Mouse (Mus musculus) kidney, embryonic 16.5 days (tissue): ENCODE measurements around the gene Dnajb14. TPM values are rescaled to one million over a fixed set of nuclear protein-coding genes. Genes with fewer than 3 reads are reported as not detected.
"Not testable (repeated sequence)": the region's sequence is repeated elsewhere in the genome, so short reads cannot be mapped to it uniquely, and the experiment has no call there.

Experiments
- ATAC-seq: fragments of 200-750 bp; cut with Nextera tagmentation; 2 replicates; pipeline ENCODE4 v1.8.0; 2017; ENCODE audit warnings: moderate TSS enrichment; ENCODE audit not compliant: low FRiP score, low TSS enrichment
- H3K27ac ChIP-seq: fragments of 300-500 bp; sonication (generic); 2 replicates; pipeline ENCODE4 v1.5.1; 2014; ENCODE audit warnings: low read length
- H3K27me3 ChIP-seq: fragments of 300-500 bp; sonication (generic); 2 replicates; pipeline ENCODE4 v1.6.1; 2014; ENCODE audit warnings: low read length, control low read depth, mixed read lengths; ENCODE audit not compliant: insufficient read depth
- H3K36me3 ChIP-seq: fragments of 300-500 bp; sonication (generic); 2 replicates; pipeline ENCODE4 v1.6.1; 2014; ENCODE audit warnings: low read length, control low read depth, mixed read lengths; ENCODE audit not compliant: insufficient read depth
- H3K4me1 ChIP-seq: fragments of 300-500 bp; sonication (generic); 2 replicates; pipeline ENCODE4 v1.6.1; 2014; ENCODE audit warnings: low read length, control low read depth, mixed read lengths; ENCODE audit not compliant: insufficient read depth
- H3K4me2 ChIP-seq: fragments of 300-500 bp; sonication (generic); replicated peaks from 2 replicates; pipeline ENCODE4 v1.6.1; 2014; ENCODE audit warnings: low read depth, low read length
- H3K4me3 ChIP-seq: fragments of 300-500 bp; sonication (generic); 2 replicates; pipeline ENCODE4 v1.5.1; 2014; ENCODE audit warnings: mild to moderate bottlenecking, low read length
- H3K9ac ChIP-seq: fragments of 300-500 bp; sonication (generic); replicated peaks from 2 replicates; pipeline ENCODE4 v1.6.1; 2014; ENCODE audit warnings: low read length
- H3K9me3 ChIP-seq: fragments of 300-500 bp; sonication (generic); 2 replicates; pipeline ENCODE4 v1.6.1; 2016; ENCODE audit warnings: low read length, control low read depth
- WGBS: fragments of 180-500 bp; shearing (Covaris S2); extraction: QIAGEN DNeasy Blood & Tissue Kit; methylation state at CpG from one replicate; pipeline ENCODE4 v1.1.7; 2014; 5-methylcytosine and 5-hydroxymethylcytosine counted together
- polyA plus RNA-seq: library from polyadenylated mRNA; unstranded; fragments of >200 nt; fragmentation: Nextera tagmentation; extraction: Ambion mirVana; gene quantifications from 2 replicates; pipeline ENCODE4 v1.2.1, GENCODE M21; 2015

The Dnajb14 gene
- polyA plus RNA-seq, 1 experiment from 2014 or later = 6.3 TPM

GRCm38 (mm10) chr3:137943737-137944154, 76.3 kb downstream of the Dnajb14 start:
- Histone ChIP-seq H3K4me2 (no peak overlapping the region), H3K4me3 (no peak overlapping the region), H3K9me3 (no peaks in the 10 kb centered on the region), H3K9ac (no peak overlapping the region), H3K36me3 (no peaks in the 10 kb centered on the region), H3K4me1 (no peaks in the 10 kb centered on the region), H3K27me3 (no peaks in the 10 kb centered on the region), H3K27ac (no peak overlapping the region)
- no peak for ATAC-seq
- 84% methylated on average over 6 of the region's 6 CpGs for WGBS

DNA sequence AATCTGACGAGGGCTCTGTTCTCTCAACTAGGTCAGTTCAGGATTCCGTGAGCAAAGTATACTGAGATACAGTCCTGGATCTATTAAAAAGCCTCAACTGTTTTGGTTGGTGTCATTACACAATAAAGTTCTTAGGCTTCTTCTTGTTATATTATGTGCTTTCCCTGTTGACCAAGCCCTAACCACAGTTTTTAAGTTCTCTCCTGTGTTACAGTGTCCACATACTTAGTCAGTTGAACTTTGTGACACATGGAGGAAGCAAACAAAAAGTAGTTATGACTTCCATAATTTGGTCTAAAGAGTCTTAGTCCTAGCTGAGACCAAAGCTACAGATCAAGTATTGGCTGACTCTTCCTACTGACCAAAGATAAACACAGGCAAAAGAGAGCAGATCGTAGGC, 79.4 kb downstream of the Dnajb14 start:
- H3K27ac ChIP-seq = no peak overlapping the region
- no peak for ATAC-seq
- no peaks in the 10 kb centered on the region for H3K9me3 ChIP-seq
- no peaks in the 10 kb centered on the region for H3K36me3 ChIP-seq
- no peaks in the 10 kb centered on the region for H3K27me3 ChIP-seq
- 85% methylated on average over 3 of the region's 3 CpGs for WGBS
- no peak overlapping the region for H3K4me3 ChIP-seq
- H3K9ac ChIP-seq = no peak overlapping the region
- no peaks in the 10 kb centered on the region for H3K4me1 ChIP-seq
- no peak overlapping the region for H3K4me2 ChIP-seq

DNA sequence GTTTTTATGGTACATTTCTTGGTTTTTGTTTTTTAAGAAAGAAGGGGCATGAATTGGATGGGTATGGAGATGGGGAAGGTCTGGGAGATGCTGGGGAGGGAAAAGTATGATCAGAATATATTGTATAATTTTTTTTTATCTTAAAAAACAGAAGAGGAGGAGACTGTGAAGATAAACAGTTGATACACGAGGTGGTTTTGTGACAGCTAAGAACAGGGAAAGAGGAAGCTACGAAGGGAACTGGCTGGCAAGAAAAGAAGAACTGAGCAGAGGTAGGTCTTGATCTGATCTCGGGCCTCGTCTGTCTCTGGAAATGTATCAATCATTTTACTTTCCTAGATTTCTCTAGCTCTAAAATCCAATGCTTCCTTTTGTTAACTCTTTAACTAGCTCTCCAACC, 80.0 kb downstream of the Dnajb14 start:
- no peak for ATAC-seq
- H3K9me3 ChIP-seq = no peaks in the 10 kb centered on the region
- no peak overlapping the region for H3K27ac ChIP-seq
- H3K36me3 ChIP-seq = no peaks in the 10 kb centered on the region
- H3K4me3 ChIP-seq = no peak overlapping the region
- WGBS = 83% methylated on average over 4 of the region's 4 CpGs
- 0 out of 2 replicates have a peak, but pooled peaks cover 2% of the 10 kb centered on the region for H3K4me1 ChIP-seq
- H3K9ac ChIP-seq = no peak overlapping the region
- no peaks in the 10 kb centered on the region for H3K27me3 ChIP-seq
- H3K4me2 ChIP-seq = no peak overlapping the region

GRCm38 (mm10) chr3:137950191-137950885, 82.9 kb downstream of the Dnajb14 start:
- no peak overlapping the region for H3K4me3 ChIP-seq
- H3K27me3 ChIP-seq = no peaks in the 10 kb centered on the region
- peaks cover 14% of the 10 kb centered on the region; the same call in 1 of the 2 replicates for H3K4me1 ChIP-seq
- no peak overlapping the region for H3K27ac ChIP-seq
- no peaks in the 10 kb centered on the region for H3K9me3 ChIP-seq
- H3K9ac ChIP-seq = no peak overlapping the region
- ATAC-seq = no peak
- WGBS = 81% methylated on average over 10 of the region's 10 CpGs
- no peak overlapping the region for H3K4me2 ChIP-seq
- no peaks in the 10 kb centered on the region for H3K36me3 ChIP-seq

DNA sequence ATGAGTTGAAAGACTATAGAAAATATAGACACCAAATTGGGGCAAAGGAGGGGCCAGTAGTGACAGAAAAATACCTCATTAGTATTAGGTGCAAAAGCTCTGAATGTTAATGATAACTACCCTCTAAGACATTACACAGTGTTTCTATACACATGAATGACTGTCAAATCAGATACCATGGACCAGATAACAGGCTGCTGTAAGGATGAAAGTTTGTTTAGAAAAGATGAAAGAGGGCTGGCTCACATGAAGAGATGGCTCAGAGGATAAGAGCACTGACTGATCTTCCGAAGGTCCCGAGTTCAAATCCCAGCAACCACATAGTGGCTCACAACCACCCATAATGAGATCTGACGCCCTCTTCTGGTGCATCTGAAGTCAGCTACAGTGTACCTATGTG, 83.8 kb downstream of the Dnajb14 start:
- H3K27me3 ChIP-seq, ATAC-seq, H3K36me3 ChIP-seq, H3K9ac ChIP-seq, H3K4me2 ChIP-seq, H3K27ac ChIP-seq, H3K9me3 ChIP-seq, H3K4me3 ChIP-seq: not testable (repeated sequence)
- H3K4me1 ChIP-seq = peaks cover 20% of the 10 kb centered on the region
- WGBS = 89% methylated on average over 3 of the region's 3 CpGs

- Histone ChIP-seq H3K9me3 (no peaks in the 10 kb centered on the region), H3K4me3 (no peak overlapping the region), H3K36me3 (no peaks in the 10 kb centered on the region), H3K4me2 (no peak overlapping the region), H3K27ac (peak overlapping the region; percentile 6; the same call in 1 of the 2 replicates), H3K27me3 (no peaks in the 10 kb centered on the region), H3K4me1 (peaks cover 20% of the 10 kb centered on the region), H3K9ac (no peak overlapping the region)
- ATAC-seq = 0 out of 2 replicates have a peak, but pooled peaks have one; percentile 37
- WGBS = 33% methylated on average over 7 of the region's 7 CpGs
These were observed 84.3 kb downstream of the Dnajb14 start for GRCm38 (mm10) chr3:137951819-137952218.

GRCm38 (mm10) chr3:137952225-137952913, 84.9 kb downstream of the Dnajb14 start:
- ATAC-seq = peak; percentile 77
- no peak overlapping the region for H3K4me2 ChIP-seq
- 61% methylated on average over 4 of the region's 4 CpGs for WGBS

GRCm38 (mm10) chr3:137952914-137953880, 85.7 kb downstream of the Dnajb14 start:
- no peak overlapping the region for H3K4me2 ChIP-seq
- 62% methylated on average over 14 of the region's 14 CpGs for WGBS
- no peaks in the 10 kb centered on the region for H3K36me3 ChIP-seq
- H3K4me1 ChIP-seq = peaks cover 20% of the 10 kb centered on the region
- H3K27me3 ChIP-seq = no peaks in the 10 kb centered on the region
- ATAC-seq = 0 out of 2 replicates have a peak, but pooled peaks have one; percentile 29
- no peak overlapping the region for H3K4me3 ChIP-seq
- no peak overlapping the region for H3K27ac ChIP-seq
- H3K9ac ChIP-seq = no peak overlapping the region
- H3K9me3 ChIP-seq = no peaks in the 10 kb centered on the region

More at GRCm38 (mm10) chr3:137952225-137952913, 84.9 kb downstream of the Dnajb14 start:
- Histone ChIP-seq H3K36me3 (no peaks in the 10 kb centered on the region), H3K9me3 (no peaks in the 10 kb centered on the region), H3K4me3 (no peak overlapping the region), H3K4me1 (peaks cover 20% of the 10 kb centered on the region), H3K27ac (peak overlapping the region; percentile 6; the same call in 1 of the 2 replicates), H3K27me3 (no peaks in the 10 kb centered on the region), H3K9ac (no peak overlapping the region)

- WGBS = 68% methylated on average over 23 of the region's 23 CpGs
- Histone ChIP-seq H3K4me3 (no peak overlapping the region), H3K4me1 (peaks cover 20% of the 10 kb centered on the region), H3K9ac (no peak overlapping the region), H3K4me2 (no peak overlapping the region), H3K9me3 (no peaks in the 10 kb centered on the region), H3K27me3 (no peaks in the 10 kb centered on the region), H3K27ac (no peak overlapping the region), H3K36me3 (no peaks in the 10 kb centered on the region)
- no peak for ATAC-seq
These were observed 86.9 kb downstream of the Dnajb14 start for GRCm38 (mm10) chr3:137954256-137954916.
